Mouse (Mus musculus) ES-Bruce4 (cell line): ENCODE results near the gene Gfy. TPM values are rescaled to one million over a fixed set of nuclear protein-coding genes. Genes with fewer than 3 reads are reported as not detected.

Experiments used
- H3K27ac ChIP-seq: 2 replicates; pipeline ENCODE4 v1.5.1; 2012; ENCODE audit warnings: low read length, inconsistent platforms; ENCODE audit not compliant: insufficient read depth
- H3K27me3 ChIP-seq: 2 replicates; pipeline ENCODE4 v1.6.1; 2012; ENCODE audit warnings: mild to moderate bottlenecking, low read length, inconsistent platforms; ENCODE audit not compliant: control insufficient read depth, poor library complexity, insufficient read depth, severe bottlenecking
- H3K36me3 ChIP-seq: 2 replicates; pipeline ENCODE4 v1.6.1; 2012; ENCODE audit warnings: inconsistent platforms, mild to moderate bottlenecking, low read length, moderate library complexity; ENCODE audit not compliant: control insufficient read depth, poor library complexity, insufficient read depth, severe bottlenecking
- H3K4me1 ChIP-seq: one replicate; pipeline ENCODE4 v1.8.1; 2011; ENCODE audit warnings: low read length; ENCODE audit not compliant: control insufficient read depth, insufficient read depth
- H3K4me3 ChIP-seq: 2 replicates; pipeline ENCODE4 v1.5.1; 2011; ENCODE audit warnings: low read depth, mild to moderate bottlenecking, low read length
- H3K9ac ChIP-seq: 2 replicates; pipeline ENCODE4 v1.6.1; 2012; ENCODE audit warnings: low read depth, mild to moderate bottlenecking, inconsistent platforms; ENCODE audit not compliant: poor library complexity, severe bottlenecking
- H3K9me3 ChIP-seq: replicated peaks from 2 replicates; pipeline ENCODE4 v1.6.1; 2012; ENCODE audit warnings: mild to moderate bottlenecking, low read length, inconsistent platforms; ENCODE audit not compliant: control insufficient read depth, poor library complexity, insufficient read depth, severe bottlenecking
- CTCF ChIP-seq: IDR thresholded peaks from one replicate; pipeline ENCODE4 v1.8.1; 2011; ENCODE audit warnings: low read depth, low read length
- EP300 ChIP-seq: IDR thresholded peaks from 2 replicates; pipeline ENCODE4 v1.6.1; 2011; ENCODE audit warnings: low read depth, low read length; ENCODE audit not compliant: insufficient read depth
- POLR2A ChIP-seq: IDR thresholded peaks from one replicate; pipeline ENCODE4 v1.8.1; 2011; ENCODE audit warnings: low read length; ENCODE audit not compliant: insufficient read depth
- polyA plus RNA-seq: library from polyadenylated mRNA; stranded (reverse); fragments of >200 nt; gene quantifications from 2 replicates; pipeline ENCODE4 v1.2.4, GENCODE M21; 2011; ENCODE audit warnings: low read depth; ENCODE audit not compliant: missing spikeins, insufficient read depth, insufficient read length

Gfy gene
- polyA plus RNA-seq, 1 experiment, result 1.2 TPM

DNA sequence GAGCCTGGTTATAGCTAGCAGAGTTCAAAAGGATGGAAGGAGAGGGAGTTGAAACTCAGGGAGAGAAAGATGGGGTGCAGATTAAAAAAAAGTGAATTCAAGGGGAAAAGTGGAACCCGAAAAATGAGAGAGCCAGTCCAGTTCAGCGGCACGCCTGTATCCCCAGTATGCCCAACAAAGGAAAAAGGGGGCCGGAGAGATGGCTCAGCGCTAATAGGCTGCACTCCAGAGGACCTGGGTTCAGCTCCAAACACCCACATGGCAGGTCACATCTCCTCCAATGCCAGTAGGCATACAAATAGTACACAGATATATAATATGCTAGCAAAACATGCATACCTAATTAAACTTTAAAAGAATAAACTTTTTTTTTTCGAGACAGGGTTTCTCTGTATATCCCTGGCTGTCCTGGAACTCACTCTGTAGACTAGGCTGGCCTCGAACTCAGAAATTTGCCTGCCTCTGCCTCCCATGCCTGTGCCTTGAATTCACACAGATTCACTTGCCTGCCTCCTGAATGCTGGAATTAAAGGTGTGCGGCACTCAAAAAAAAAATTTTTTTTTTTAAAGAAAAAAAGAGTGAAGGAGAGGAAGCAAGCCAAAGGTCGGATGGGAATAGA is 16.3 kb downstream of the Gfy start:
- Histone ChIP-seq H3K4me1 (no peaks in the 10 kb centered on the region), H3K27me3 (peaks cover 1% of the 10 kb centered on the region; the same call in 1 of the 2 replicates), H3K9me3 (no peaks in the 10 kb centered on the region), H3K9ac (no peak overlapping the region), H3K27ac (no peak overlapping the region), H3K4me3 (no peak overlapping the region), H3K36me3 (no peaks in the 10 kb centered on the region)
- TF ChIP-seq EP300 (no peak), CTCF (no peak), POLR2A (no peak)

DNA sequence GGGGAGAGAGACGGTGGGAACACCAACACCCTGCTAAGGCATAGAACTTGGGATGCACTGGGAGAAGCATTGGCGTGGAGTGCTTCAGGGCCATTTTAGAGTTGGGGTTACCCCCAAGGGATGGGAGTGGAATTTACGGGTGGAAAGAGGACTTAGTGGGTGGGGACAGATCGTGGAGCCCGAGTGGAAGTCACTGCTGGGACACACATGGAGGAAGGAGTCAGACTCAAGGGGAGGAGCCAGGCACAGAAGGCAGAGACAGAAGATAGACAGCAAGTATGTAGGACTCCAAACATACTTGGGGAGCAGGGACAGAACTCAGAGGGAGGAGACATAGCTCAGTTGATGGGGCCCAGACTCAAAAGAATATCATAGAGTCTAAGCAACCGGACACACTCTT is 16.8 kb downstream of the Gfy start:
- no peak overlapping the region for H3K27ac ChIP-seq

DNA sequence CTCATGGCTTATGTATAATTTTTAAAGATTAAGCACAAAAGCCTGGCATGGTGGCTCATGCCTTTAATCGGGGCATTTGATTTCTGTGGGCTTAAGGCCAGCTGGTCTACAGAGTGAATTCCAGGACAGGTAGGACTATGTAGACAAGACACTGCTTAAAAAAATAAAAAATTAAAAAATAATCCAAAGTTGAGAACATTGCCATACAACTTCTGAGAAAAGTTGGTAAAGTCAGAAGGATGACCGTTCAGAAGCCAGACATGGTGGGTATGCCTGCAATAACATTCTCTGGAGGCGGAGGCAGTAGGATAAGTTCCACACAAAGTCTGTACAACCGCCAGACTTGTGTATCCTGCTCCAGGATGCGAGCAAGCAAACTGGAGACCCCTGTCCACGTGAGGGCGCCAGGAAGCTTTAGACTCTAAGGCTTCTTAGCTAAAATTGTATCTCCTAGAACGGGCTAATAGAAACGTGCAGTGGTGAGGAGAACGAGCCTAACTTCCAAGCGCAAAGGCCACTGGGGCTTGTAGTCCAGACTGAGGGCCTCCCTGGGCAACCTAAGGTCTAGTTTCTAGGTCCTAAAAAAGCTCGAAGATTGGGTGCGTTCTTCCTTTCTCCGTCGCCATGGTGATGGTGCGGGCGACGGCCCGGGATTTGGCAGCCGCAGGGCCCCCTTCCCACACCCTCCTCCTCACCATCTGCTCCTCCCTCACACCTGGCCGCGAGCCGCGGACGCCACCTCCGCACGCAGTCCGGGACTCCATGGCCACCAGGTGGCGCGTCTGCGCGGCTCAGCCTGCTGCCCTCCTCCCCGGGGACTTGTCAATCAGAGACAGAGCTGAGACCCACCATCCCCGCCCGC is 17.5 kb downstream of the Gfy start:
- no peaks in the 10 kb centered on the region for H3K36me3 ChIP-seq
- no peaks in the 10 kb centered on the region for H3K9me3 ChIP-seq
- H3K27ac ChIP-seq, result no peak overlapping the region
- H3K4me1 ChIP-seq, result no peaks in the 10 kb centered on the region
- H3K4me3 ChIP-seq, result peak overlapping the region; percentile 38
- TF ChIP-seq POLR2A (no peak), CTCF (peak; percentile 94), EP300 (no peak)
- H3K27me3 ChIP-seq, result peaks cover 1% of the 10 kb centered on the region; the same call in 1 of the 2 replicates
- no peak overlapping the region for H3K9ac ChIP-seq

More for the DNA sequence above, 16.8 kb downstream of the Gfy start:
- Histone ChIP-seq H3K36me3 (no peaks in the 10 kb centered on the region), H3K9ac (no peak overlapping the region), H3K27me3 (peaks cover 1% of the 10 kb centered on the region; the same call in 1 of the 2 replicates), H3K4me1 (no peaks in the 10 kb centered on the region), H3K4me3 (peak overlapping the region; percentile 29; the same call in 1 of the 2 replicates), H3K9me3 (no peaks in the 10 kb centered on the region)
- TF ChIP-seq EP300 (no peak), POLR2A (no peak), CTCF (no peak)

DNA sequence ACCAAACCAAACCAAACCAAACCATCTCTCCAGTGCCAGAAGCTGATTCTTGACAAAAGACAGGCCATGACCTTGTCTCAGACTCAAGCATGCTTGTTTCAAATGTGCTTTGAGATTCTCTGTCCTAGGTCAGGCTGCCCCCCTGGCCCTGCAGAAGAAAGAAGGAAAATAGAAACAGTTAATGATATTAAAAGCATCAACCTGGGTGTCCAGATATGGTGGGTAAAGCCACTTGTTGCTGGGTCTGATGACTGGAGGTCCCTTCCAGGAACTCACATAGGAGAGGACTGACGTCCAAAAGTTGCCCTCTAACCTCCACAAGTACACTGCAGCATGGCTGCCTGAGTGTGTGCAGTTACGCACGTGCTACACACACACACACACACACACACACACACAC is 18.5 kb downstream of the Gfy start:
- H3K4me3 ChIP-seq, result no peak overlapping the region
- no peak overlapping the region for H3K9ac ChIP-seq
- TF ChIP-seq CTCF (no peak), POLR2A (no peak), EP300 (no peak)
- peaks cover 1% of the 10 kb centered on the region; the same call in 1 of the 2 replicates for H3K27me3 ChIP-seq
- no peaks in the 10 kb centered on the region for H3K36me3 ChIP-seq
- no peaks in the 10 kb centered on the region for H3K4me1 ChIP-seq
- H3K9me3 ChIP-seq, result no peaks in the 10 kb centered on the region
- no peak overlapping the region for H3K27ac ChIP-seq

DNA sequence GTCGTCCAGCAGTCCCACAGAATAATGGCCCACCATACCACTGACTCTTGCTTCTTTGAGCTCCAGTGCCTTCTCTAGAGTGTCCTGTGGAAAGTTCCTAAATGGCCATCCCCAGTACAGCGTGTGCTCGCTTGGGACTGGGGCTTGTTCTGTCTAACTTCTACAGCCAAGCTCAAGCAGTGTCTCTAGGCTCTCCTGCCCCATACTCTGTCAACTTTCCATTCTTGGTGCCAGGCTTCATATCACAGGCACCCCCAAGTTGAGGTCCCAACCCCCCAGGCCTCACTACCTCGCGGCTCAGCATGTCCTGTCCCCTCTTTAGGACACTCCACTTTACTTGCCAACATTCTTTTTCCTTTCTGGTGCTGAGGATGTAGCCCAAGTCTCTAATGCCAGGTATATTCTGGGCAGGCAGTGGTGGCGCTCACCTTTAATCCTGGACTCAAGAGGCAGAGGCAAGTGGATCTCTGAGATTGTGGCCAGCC is 19.0 kb downstream of the Gfy start:
- no peaks in the 10 kb centered on the region for H3K9me3 ChIP-seq
- no peaks in the 10 kb centered on the region for H3K36me3 ChIP-seq
- no peak overlapping the region for H3K4me3 ChIP-seq
- H3K9ac ChIP-seq, result no peak overlapping the region
- no peak overlapping the region for H3K27ac ChIP-seq
- H3K27me3 ChIP-seq, result peaks cover 1% of the 10 kb centered on the region; the same call in 1 of the 2 replicates
- no peaks in the 10 kb centered on the region for H3K4me1 ChIP-seq
- TF ChIP-seq POLR2A (no peak), EP300 (no peak), CTCF (no peak)

DNA sequence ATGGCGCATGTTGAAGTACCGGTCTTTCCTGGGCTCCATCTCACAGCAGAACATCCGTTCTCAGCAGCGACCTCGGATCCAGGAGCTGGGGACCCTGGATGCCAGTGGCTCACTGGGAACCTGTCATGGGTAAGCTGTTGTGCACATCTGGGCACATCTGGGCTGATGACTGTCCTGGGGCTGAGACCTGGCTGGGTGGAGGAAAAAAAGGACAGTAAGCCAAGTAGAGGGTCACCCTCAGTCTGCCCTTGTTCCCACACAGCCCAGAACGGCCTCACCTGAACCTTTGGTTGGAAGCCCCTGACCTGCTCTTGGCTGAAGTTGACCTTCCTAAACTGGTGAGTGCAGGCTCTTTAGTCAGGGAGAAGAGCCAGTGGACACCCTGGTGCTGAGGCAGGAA is 20.4 kb downstream of the Gfy start:
- no peak for TF ChIP-seq EP300
- no peak for TF ChIP-seq POLR2A
- no peak overlapping the region for H3K4me3 ChIP-seq
- no peaks in the 10 kb centered on the region for H3K36me3 ChIP-seq
- H3K9me3 ChIP-seq, result no peaks in the 10 kb centered on the region
- no peaks in the 10 kb centered on the region for H3K4me1 ChIP-seq
- no peak overlapping the region for H3K27ac ChIP-seq
- no peak overlapping the region for H3K9ac ChIP-seq
- H3K27me3 ChIP-seq, result peaks cover 1% of the 10 kb centered on the region; the same call in 1 of the 2 replicates
